Mouse (Mus musculus): ENCODE results near the gene Dlg5. TPM values are rescaled to one million over a fixed set of nuclear protein-coding genes. Genes with fewer than 3 reads are reported as not detected.
A peak's percentile ranks its signal among the peaks of the same experiment; 100 is the strongest.

The Dlg5 gene
- 2.2 and 3.2 TPM in 2 replicates for polyA plus RNA-seq (2016; fragmentation: Nextera tagmentation; extraction: Ambion mirVana)

- Histone ChIP-seq H3K9me3 (replicated peaks) (no peaks in the 10 kb centered on the region), H3K4me3 (peak within 1 kb of the TSS; percentile 67), H3K36me3 (no peaks in the 10 kb centered on the region), H3K9ac (peak within 1 kb of the TSS; percentile 71), H3K27ac (peak within 1 kb of the TSS; percentile 54), H3K4me2 (peak within 1 kb of the TSS; percentile 81), H3K27me3 (replicated peaks) (peaks cover 98% of the 10 kb centered on the region), H3K4me1 (peaks cover 20% of the 10 kb centered on the region)
- peak; percentile 78 for ATAC-seq
- WGBS (ENCODE audit: insufficient replicate concordance), result 2% methylated on average over 78 of the region's 98 CpGs
Observed at GRCm38 (mm10) chr14:24245177-24246081, at the start of gene Dlg5. Gene Dlg5 (minus strand): TSS chr14:24245920.

DNA sequence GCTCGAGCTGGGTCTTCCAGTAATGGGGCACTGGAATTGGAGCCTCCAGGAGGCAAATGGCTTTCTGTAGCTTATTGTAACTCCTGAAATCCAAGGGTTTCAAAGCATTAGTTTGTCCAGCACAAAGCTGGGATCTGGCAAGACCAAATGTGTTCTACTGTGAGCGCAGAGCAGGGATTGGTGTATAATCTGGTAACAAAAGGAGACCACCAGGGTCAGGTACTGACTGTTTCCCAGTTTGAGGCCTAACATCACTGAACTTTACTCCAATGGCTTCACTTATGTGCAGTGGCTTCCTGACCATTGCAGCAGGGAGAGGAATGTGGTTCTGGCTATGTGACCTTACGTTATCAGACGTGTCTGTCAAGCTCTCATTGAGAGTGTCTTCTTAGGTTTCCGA lies 47.9 kb upstream of the Dlg5 start:
- H3K27me3 ChIP-seq (replicated peaks), result no peaks in the 10 kb centered on the region
- no peak overlapping the region for H3K4me2 ChIP-seq
- no peaks in the 10 kb centered on the region for H3K9me3 ChIP-seq (replicated peaks)
- WGBS (ENCODE audit: insufficient replicate concordance), result 62% methylated on average over 5 of the region's 5 CpGs
- H3K4me1 ChIP-seq, result no peaks in the 10 kb centered on the region
- no peak for ATAC-seq
- no peaks in the 10 kb centered on the region for H3K36me3 ChIP-seq
- H3K9ac ChIP-seq, result no peak overlapping the region
- H3K27ac ChIP-seq, result no peak overlapping the region
- H3K4me3 ChIP-seq, result no peak overlapping the region

DNA sequence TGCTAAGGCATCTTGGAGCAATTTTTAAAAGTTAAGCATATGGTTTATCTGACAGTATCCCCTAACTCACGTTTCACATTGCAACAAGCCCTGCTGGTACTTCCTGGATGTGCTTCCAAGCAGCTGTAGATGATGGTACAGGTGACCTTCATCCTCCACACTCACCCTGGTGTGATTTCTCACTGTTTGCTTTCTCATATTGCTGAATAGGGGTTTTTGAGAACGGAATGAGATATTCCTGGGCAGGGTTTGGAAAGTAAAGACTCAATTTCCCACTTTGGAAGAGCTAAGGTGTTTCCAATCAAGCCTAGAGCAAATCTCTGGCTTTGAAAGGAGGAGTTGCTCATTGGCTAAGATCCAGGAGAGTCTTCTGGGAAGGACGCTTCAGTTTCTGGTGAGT lies 47.2 kb upstream of the Dlg5 start, which contains the start of gene E330034G19Rik:
Gene E330034G19Rik, plus strand, starts transcription at position 301 of the 400 bp plus-strand sequence.
- H3K27ac ChIP-seq, result no peak within 1 kb of the TSS
- no peak for ATAC-seq
- no peak within 1 kb of the TSS for H3K9ac ChIP-seq
- no peaks in the 10 kb centered on the region for H3K27me3 ChIP-seq (replicated peaks)
- 28% methylated on average over 3 of the region's 3 CpGs for WGBS (ENCODE audit: insufficient replicate concordance)
- no peaks in the 10 kb centered on the region for H3K36me3 ChIP-seq
- no peak within 1 kb of the TSS for H3K4me3 ChIP-seq
- no peaks in the 10 kb centered on the region for H3K9me3 ChIP-seq (replicated peaks)
- H3K4me1 ChIP-seq, result no peaks in the 10 kb centered on the region
- H3K4me2 ChIP-seq, result no peak within 1 kb of the TSS

- no peak overlapping the region for H3K27ac ChIP-seq
- no peak overlapping the region for H3K4me2 ChIP-seq
- ATAC-seq, result no peak
- H3K4me3 ChIP-seq, result no peak overlapping the region
- H3K9ac ChIP-seq, result no peak overlapping the region
- no peaks in the 10 kb centered on the region for H3K27me3 ChIP-seq (replicated peaks)
- no peaks in the 10 kb centered on the region for H3K36me3 ChIP-seq
- H3K4me1 ChIP-seq, result no peaks in the 10 kb centered on the region
- H3K9me3 ChIP-seq (replicated peaks), result no peaks in the 10 kb centered on the region
Observed at GRCm38 (mm10) chr14:24290726-24291125, 45.0 kb upstream of the Dlg5 start.

DNA sequence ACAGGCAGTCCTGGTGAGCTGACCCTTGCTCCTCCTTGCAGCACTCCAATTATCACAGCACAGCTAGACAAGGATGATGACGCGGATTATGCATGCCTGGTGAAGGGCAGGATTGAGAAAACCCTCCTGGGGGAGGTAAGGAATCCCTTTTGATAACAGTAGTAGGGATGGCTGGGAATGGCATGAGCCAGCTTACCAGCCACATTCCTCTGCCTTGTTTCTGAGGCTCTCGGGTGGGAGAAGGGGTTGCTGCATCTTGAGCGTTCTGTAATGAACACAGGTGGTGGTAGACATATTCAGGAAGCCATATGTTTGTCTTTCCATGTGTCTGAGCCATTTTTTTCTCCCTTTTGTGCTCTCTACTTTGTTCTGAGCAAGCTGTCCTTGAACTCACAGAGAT lies 40.4 kb upstream of the Dlg5 start:
- no peaks in the 10 kb centered on the region for H3K36me3 ChIP-seq
- WGBS (ENCODE audit: insufficient replicate concordance), result 42% methylated on average over 4 of the region's 4 CpGs
- no peak overlapping the region for H3K27ac ChIP-seq
- no peaks in the 10 kb centered on the region for H3K27me3 ChIP-seq (replicated peaks)
- no peaks in the 10 kb centered on the region for H3K4me1 ChIP-seq
- no peak for ATAC-seq
- no peak overlapping the region for H3K4me3 ChIP-seq
- no peaks in the 10 kb centered on the region for H3K9me3 ChIP-seq (replicated peaks)
- no peak overlapping the region for H3K4me2 ChIP-seq
- H3K9ac ChIP-seq, result no peak overlapping the region

DNA sequence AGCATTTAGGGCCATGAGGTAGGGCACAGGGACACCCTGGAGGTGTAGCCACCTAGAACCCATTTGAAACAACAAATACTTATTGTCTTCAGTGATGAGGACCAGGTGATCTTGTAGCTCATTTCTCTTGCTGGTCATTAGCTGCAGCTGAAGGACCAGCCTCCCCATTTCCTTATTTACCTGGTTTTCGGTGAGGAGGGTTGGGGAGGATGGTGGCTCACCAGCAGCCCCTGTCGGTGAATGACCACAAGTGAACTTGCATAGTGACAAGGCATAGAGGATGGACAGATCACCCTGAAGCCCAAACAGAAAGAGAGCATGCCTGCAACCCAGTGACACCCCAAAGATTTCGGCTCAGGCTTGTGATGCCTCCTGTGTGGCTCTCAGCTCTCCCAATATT lies 36.6 kb upstream of the Dlg5 start:
- ATAC-seq, result no peak
- WGBS (ENCODE audit: insufficient replicate concordance), result 48% methylated on average over 3 of the region's 3 CpGs

DNA sequence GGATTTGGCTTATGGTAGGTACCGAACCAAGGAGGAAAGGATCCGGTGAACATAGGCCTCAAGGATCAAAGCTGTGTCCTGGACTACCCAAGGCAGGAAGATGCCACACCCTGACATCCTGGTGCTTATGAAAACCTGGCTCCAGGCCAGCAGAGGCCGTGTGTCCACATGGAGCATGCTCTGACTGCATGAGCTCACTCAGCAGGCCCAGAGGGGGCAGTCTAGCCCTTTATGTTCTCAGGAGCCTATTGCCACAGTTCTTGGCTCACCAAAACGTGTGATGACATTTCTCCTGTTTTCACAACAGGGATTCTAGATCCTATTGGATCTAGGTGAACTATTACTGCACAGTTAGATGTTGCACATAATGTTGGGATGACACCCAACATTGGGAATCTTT lies 35.6 kb upstream of the Dlg5 start:
- no peak for ATAC-seq
- no peak overlapping the region for H3K9ac ChIP-seq
- no peaks in the 10 kb centered on the region for H3K27me3 ChIP-seq (replicated peaks)
- WGBS (ENCODE audit: insufficient replicate concordance), result 52% methylated on average over 4 of the region's 4 CpGs
- no peaks in the 10 kb centered on the region for H3K36me3 ChIP-seq
- H3K4me2 ChIP-seq, result no peak overlapping the region
- no peak overlapping the region for H3K27ac ChIP-seq
- H3K4me1 ChIP-seq, result no peaks in the 10 kb centered on the region
- no peaks in the 10 kb centered on the region for H3K9me3 ChIP-seq (replicated peaks)
- no peak overlapping the region for H3K4me3 ChIP-seq

More for the DNA sequence above, 36.6 kb upstream of the Dlg5 start:
- Histone ChIP-seq H3K9me3 (replicated peaks) (no peaks in the 10 kb centered on the region), H3K27ac (no peak overlapping the region), H3K4me1 (no peaks in the 10 kb centered on the region), H3K9ac (no peak overlapping the region), H3K4me3 (no peak overlapping the region), H3K27me3 (replicated peaks) (no peaks in the 10 kb centered on the region), H3K4me2 (no peak overlapping the region), H3K36me3 (no peaks in the 10 kb centered on the region)

DNA sequence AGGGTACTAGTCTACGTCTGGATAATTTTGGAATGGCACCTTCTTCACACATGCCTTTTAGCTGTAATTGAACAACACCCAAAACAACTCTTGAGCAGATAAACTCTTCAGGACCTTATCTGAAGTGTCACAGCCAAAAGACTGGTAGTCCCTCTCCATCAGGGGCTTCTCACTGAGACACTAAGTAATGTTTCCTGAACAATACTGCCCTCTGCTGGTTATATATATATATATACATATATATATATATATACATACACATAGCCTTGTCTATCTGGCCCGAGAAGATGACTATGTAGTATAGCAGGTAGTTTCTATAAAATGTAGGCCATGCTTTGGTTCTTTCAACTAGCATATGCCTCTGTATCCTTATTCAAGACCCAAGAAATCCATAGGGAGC lies 29.8 kb upstream of the Dlg5 start:
- ATAC-seq, result no peak
- Histone ChIP-seq H3K27me3 (replicated peaks) (peaks cover 3% of the 10 kb centered on the region; the same call in 1 of the 2 replicates), H3K9me3 (replicated peaks) (no peaks in the 10 kb centered on the region), H3K36me3 (no peaks in the 10 kb centered on the region), H3K4me2 (no peak overlapping the region), H3K27ac (no peak overlapping the region), H3K4me3 (no peak overlapping the region), H3K9ac (no peak overlapping the region), H3K4me1 (0 out of 2 replicates have a peak, but pooled peaks cover 4% of the 10 kb centered on the region)
- 18% methylated on average over 2 of the region's 2 CpGs for WGBS (ENCODE audit: insufficient replicate concordance)

GRCm38 (mm10) chr14:24273575-24273974 lies 27.9 kb upstream of the Dlg5 start:
- no peak overlapping the region for H3K4me2 ChIP-seq
- no peak for ATAC-seq
- WGBS (ENCODE audit: insufficient replicate concordance), result 32% methylated on average over 2 of the region's 2 CpGs
- H3K27me3 ChIP-seq (replicated peaks), result peaks cover 3% of the 10 kb centered on the region; the same call in 1 of the 2 replicates
- H3K27ac ChIP-seq, result no peak overlapping the region
- no peaks in the 10 kb centered on the region for H3K9me3 ChIP-seq (replicated peaks)
- no peak overlapping the region for H3K4me3 ChIP-seq
- H3K36me3 ChIP-seq, result no peaks in the 10 kb centered on the region
- H3K4me1 ChIP-seq, result 0 out of 2 replicates have a peak, but pooled peaks cover 4% of the 10 kb centered on the region
- no peak overlapping the region for H3K9ac ChIP-seq

DNA sequence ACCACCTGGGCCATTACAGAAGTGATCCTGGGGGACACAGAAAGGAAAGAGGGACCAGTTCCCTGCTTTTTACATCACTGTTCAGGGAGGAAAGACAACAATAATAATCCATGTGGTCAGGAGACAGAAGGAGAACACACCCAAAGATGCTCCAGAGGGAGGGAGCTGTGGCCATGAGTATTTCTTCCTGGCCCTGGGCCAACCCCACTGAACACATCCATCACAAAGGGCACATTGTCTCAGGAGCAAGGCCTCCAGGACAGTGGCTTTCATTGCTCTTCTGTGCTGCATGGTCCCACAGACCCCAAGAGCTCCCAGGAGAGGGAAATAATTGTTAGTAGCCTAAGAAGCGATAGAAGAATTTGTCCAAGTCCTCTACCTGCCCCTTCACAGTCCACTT lies 23.9 kb upstream of the Dlg5 start:
- Histone ChIP-seq H3K4me1 (no peaks in the 10 kb centered on the region), H3K9me3 (replicated peaks) (no peaks in the 10 kb centered on the region), H3K9ac (no peak overlapping the region), H3K27me3 (replicated peaks) (peaks cover 3% of the 10 kb centered on the region; the same call in 1 of the 2 replicates), H3K36me3 (no peaks in the 10 kb centered on the region), H3K4me3 (no peak overlapping the region), H3K4me2 (no peak overlapping the region), H3K27ac (no peak overlapping the region)
- WGBS (ENCODE audit: insufficient replicate concordance), result 67% methylated on average over 1 of the region's 1 CpGs
- ATAC-seq, result no peak

DNA sequence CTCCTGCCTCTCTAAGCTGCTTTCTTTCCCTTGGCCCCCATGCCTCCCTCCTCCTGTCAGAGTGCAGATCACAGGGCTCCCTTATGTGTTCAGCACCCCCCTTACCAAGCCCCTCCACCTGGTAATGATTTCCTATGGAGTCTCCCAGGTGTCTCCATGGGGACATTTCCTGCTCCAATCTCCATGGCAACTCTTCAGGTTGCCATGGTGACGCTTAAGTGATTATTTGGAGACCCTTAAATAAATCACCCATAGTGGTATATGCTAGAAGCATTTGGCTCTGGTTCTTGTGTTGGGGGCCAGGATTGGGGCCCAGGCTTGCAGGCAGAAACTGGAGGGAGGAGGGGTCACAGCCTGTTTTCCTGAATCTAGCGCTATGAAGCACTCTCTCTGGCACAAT lies 17.2 kb upstream of the Dlg5 start:
- Histone ChIP-seq H3K27me3 (replicated peaks) (peaks cover 21% of the 10 kb centered on the region), H3K9ac (no peak overlapping the region), H3K4me2 (no peak overlapping the region), H3K27ac (no peak overlapping the region), H3K4me3 (no peak overlapping the region), H3K4me1 (no peaks in the 10 kb centered on the region), H3K36me3 (no peaks in the 10 kb centered on the region), H3K9me3 (replicated peaks) (no peaks in the 10 kb centered on the region)
- no peak for ATAC-seq
- WGBS (ENCODE audit: insufficient replicate concordance), result 47% methylated on average over 2 of the region's 2 CpGs

- WGBS (ENCODE audit: insufficient replicate concordance), result 59% methylated on average over 6 of the region's 6 CpGs
- Histone ChIP-seq H3K27ac (no peak overlapping the region), H3K4me3 (no peak overlapping the region), H3K4me1 (no peaks in the 10 kb centered on the region), H3K36me3 (no peaks in the 10 kb centered on the region), H3K4me2 (no peak overlapping the region), H3K9me3 (replicated peaks) (no peaks in the 10 kb centered on the region), H3K9ac (no peak overlapping the region), H3K27me3 (replicated peaks) (peaks cover 21% of the 10 kb centered on the region)
- ATAC-seq, result no peak
Observed at GRCm38 (mm10) chr14:24262382-24262781, 16.7 kb upstream of the Dlg5 start.

All from liver, embryonic 12.5 days (tissue).